Mouse (Mus musculus) erythroblast, embryonic 14.5 days (primary cell): Measurements from ENCODE around the gene Ptafr.

Experiments
- GATA1 ChIP-seq: IDR thresholded peaks from 2 replicates; pipeline ENCODE4 v1.6.1; 2012; ENCODE audit warnings: low read length, inconsistent platforms, mixed read lengths
- TAL1 ChIP-seq: IDR thresholded peaks from 3 replicates; pipeline ENCODE4 v1.6.1; 2012; ENCODE audit warnings: low read length, inconsistent platforms, mixed read lengths

GRCm38 (mm10) chr4:132515369-132516155 lies 48.3 kb upstream of the Ptafr start:
- no peak for TF ChIP-seq GATA1
- no peak for TF ChIP-seq TAL1
